Mouse (Mus musculus) embryonic facial prominence, embryonic 13.5 days (tissue): Measurements from ENCODE around the gene Dyrk1b. TPM values are rescaled to one million over a fixed set of nuclear protein-coding genes. Genes with fewer than 3 reads are reported as not detected.
A peak's percentile ranks its signal among the peaks of the same experiment; 100 is the strongest.

Experiments used
- ATAC-seq: fragments of 200-750 bp; cut with Nextera tagmentation; 2 replicates; pipeline ENCODE4 v1.8.0; 2017; ENCODE audit warnings: low read depth; ENCODE audit not compliant: insufficient number of reproducible peaks, insufficient read depth, low FRiP score, low TSS enrichment
- H3K27ac ChIP-seq: fragments of 300-500 bp; sonication (generic); 2 replicates; pipeline ENCODE4 v1.5.1; 2015; ENCODE audit warnings: moderate library complexity, mild to moderate bottlenecking, inconsistent platforms
- H3K27me3 ChIP-seq: fragments of 300-500 bp; sonication (generic); 2 replicates; pipeline ENCODE4 v1.6.1; 2015; ENCODE audit warnings: mild to moderate bottlenecking, inconsistent platforms
- H3K36me3 ChIP-seq: fragments of 300-500 bp; sonication (generic); 2 replicates; pipeline ENCODE4 v1.6.1; 2015; ENCODE audit warnings: mild to moderate bottlenecking, inconsistent platforms
- H3K4me1 ChIP-seq: fragments of 300-500 bp; sonication (generic); 2 replicates; pipeline ENCODE4 v1.6.1; 2015; ENCODE audit warnings: inconsistent platforms
- H3K4me2 ChIP-seq: fragments of 300-500 bp; sonication (generic); 2 replicates; pipeline ENCODE4 v1.6.1; 2015; ENCODE audit warnings: moderate library complexity, mild to moderate bottlenecking, inconsistent platforms
- H3K4me3 ChIP-seq: fragments of 300-500 bp; sonication (generic); 2 replicates; pipeline ENCODE4 v1.5.1; 2015; ENCODE audit warnings: mild to moderate bottlenecking, inconsistent platforms
- H3K9ac ChIP-seq: fragments of 300-500 bp; sonication (generic); 2 replicates; pipeline ENCODE4 v1.6.1; 2015; ENCODE audit warnings: mild to moderate bottlenecking, inconsistent platforms
- H3K9me3 ChIP-seq: fragments of 300-500 bp; sonication (generic); 2 replicates; pipeline ENCODE4 v1.6.1; 2016; ENCODE audit warnings: inconsistent platforms
- WGBS: fragments of 180-500 bp; shearing (Covaris S2); methylation state at CpG from one replicate; pipeline ENCODE4 v1.1.7; 2015; ENCODE audit warnings: mixed read lengths; 5-methylcytosine and 5-hydroxymethylcytosine counted together
- polyA plus RNA-seq: library from polyadenylated mRNA; unstranded; fragments of >200 nt; fragmentation: Nextera tagmentation; extraction: Ambion mirVana; gene quantifications from 2 replicates; pipeline ENCODE4 v1.2.1, GENCODE M21; 2015

Dyrk1b gene
- polyA plus RNA-seq, 1 experiment from 2014 or later = 14.9 TPM

GRCm38 (mm10) chr7:28169489-28170422 lies 9.5 kb upstream of the Dyrk1b start, which contains the start of gene Fbl:
Gene Fbl (plus strand): TSS chr7:28169710.
- WGBS = under 1% methylated on average over 80 of the region's 80 CpGs

GRCm38 (mm10) chr7:28175358-28175757 lies 3.9 kb upstream of the Dyrk1b start:
- H3K9ac ChIP-seq = 0 out of 2 replicates have a peak overlapping the region, but pooled peaks have one; percentile 2
- peaks cover 39% of the 10 kb centered on the region for H3K36me3 ChIP-seq
- WGBS = 82% methylated on average over 4 of the region's 4 CpGs
- H3K9me3 ChIP-seq = no peaks in the 10 kb centered on the region
- no peak for ATAC-seq
- no peak overlapping the region for H3K27ac ChIP-seq
- H3K4me2 ChIP-seq = no peak overlapping the region
- no peak overlapping the region for H3K4me3 ChIP-seq
- H3K4me1 ChIP-seq = peaks cover 20% of the 10 kb centered on the region
- H3K27me3 ChIP-seq = no peaks in the 10 kb centered on the region

More at GRCm38 (mm10) chr7:28169489-28170422, 9.5 kb upstream of the Dyrk1b start, which contains the start of gene Fbl:
- peaks cover 27% of the 10 kb centered on the region for H3K4me1 ChIP-seq
- peaks cover under 1% of the 10 kb centered on the region; the same call in 1 of the 2 replicates for H3K36me3 ChIP-seq
- peak within 1 kb of the TSS; percentile 70 for H3K4me3 ChIP-seq
- H3K27ac ChIP-seq = peak within 1 kb of the TSS; percentile 89
- no peaks in the 10 kb centered on the region for H3K9me3 ChIP-seq
- peak; percentile 88 for ATAC-seq
- H3K27me3 ChIP-seq = no peaks in the 10 kb centered on the region
- peak within 1 kb of the TSS; percentile 90 for H3K9ac ChIP-seq
- H3K4me2 ChIP-seq = peak within 1 kb of the TSS; percentile 79

GRCm38 (mm10) chr7:28179741-28180377 lies 590 bp downstream of the Dyrk1b start:
- Histone ChIP-seq H3K4me3 (peak overlapping the region; percentile 93), H3K9me3 (no peaks in the 10 kb centered on the region), H3K27me3 (no peaks in the 10 kb centered on the region), H3K36me3 (peaks cover 75% of the 10 kb centered on the region), H3K9ac (peak overlapping the region; percentile 86), H3K4me2 (peak overlapping the region; percentile 91), H3K27ac (peak overlapping the region; percentile 90), H3K4me1 (peaks cover 15% of the 10 kb centered on the region)
- WGBS = under 1% methylated on average over 52 of the region's 56 CpGs
- peak; percentile 93 for ATAC-seq

- H3K4me3 ChIP-seq = peak overlapping the region; percentile 93
- peak overlapping the region; percentile 91 for H3K4me2 ChIP-seq
- peaks cover 75% of the 10 kb centered on the region for H3K36me3 ChIP-seq
- ATAC-seq = no peak
- WGBS = 71% methylated on average over 5 of the region's 5 CpGs
- H3K9me3 ChIP-seq = no peaks in the 10 kb centered on the region
- no peaks in the 10 kb centered on the region for H3K27me3 ChIP-seq
- H3K9ac ChIP-seq = peak overlapping the region; percentile 86
- peaks cover 15% of the 10 kb centered on the region for H3K4me1 ChIP-seq
- H3K27ac ChIP-seq = no peak overlapping the region
Measured at GRCm38 (mm10) chr7:28180890-28181289, 1.6 kb downstream of the Dyrk1b start.

- Histone ChIP-seq H3K4me1 (peaks cover 15% of the 10 kb centered on the region), H3K9me3 (no peaks in the 10 kb centered on the region), H3K27me3 (no peaks in the 10 kb centered on the region), H3K4me3 (peak overlapping the region; percentile 93), H3K4me2 (peak overlapping the region; percentile 91; the same call in 1 of the 2 replicates), H3K27ac (no peak overlapping the region), H3K36me3 (peaks cover 75% of the 10 kb centered on the region), H3K9ac (peak overlapping the region; percentile 86; the same call in 1 of the 2 replicates)
- 97% methylated on average over 12 of the region's 12 CpGs for WGBS
- no peak for ATAC-seq
Measured at GRCm38 (mm10) chr7:28181376-28181775, 2.1 kb downstream of the Dyrk1b start.

- no peak overlapping the region for H3K9ac ChIP-seq
- peaks cover 15% of the 10 kb centered on the region for H3K4me1 ChIP-seq
- H3K27me3 ChIP-seq = no peaks in the 10 kb centered on the region
- no peak overlapping the region for H3K27ac ChIP-seq
- no peak overlapping the region for H3K4me3 ChIP-seq
- no peak overlapping the region for H3K4me2 ChIP-seq
- no peak for ATAC-seq
- H3K9me3 ChIP-seq = no peaks in the 10 kb centered on the region
- H3K36me3 ChIP-seq = peaks cover 75% of the 10 kb centered on the region
- 96% methylated on average over 22 of the region's 22 CpGs for WGBS
Measured at GRCm38 (mm10) chr7:28182320-28182719, 3.1 kb downstream of the Dyrk1b start.

- no peak for ATAC-seq
- no peak overlapping the region for H3K27ac ChIP-seq
- H3K4me3 ChIP-seq = no peak overlapping the region
- H3K4me1 ChIP-seq = peaks cover 6% of the 10 kb centered on the region
- H3K9me3 ChIP-seq = no peaks in the 10 kb centered on the region
- no peak overlapping the region for H3K9ac ChIP-seq
- H3K36me3 ChIP-seq = peaks cover 97% of the 10 kb centered on the region
- H3K4me2 ChIP-seq = no peak overlapping the region
- no peaks in the 10 kb centered on the region for H3K27me3 ChIP-seq
- 96% methylated on average over 14 of the region's 14 CpGs for WGBS
Measured at GRCm38 (mm10) chr7:28185884-28186283, 6.6 kb downstream of the Dyrk1b start.

GRCm38 (mm10) chr7:28186631-28187030 lies 7.4 kb downstream of the Dyrk1b start:
- WGBS = 88% methylated on average over 8 of the region's 8 CpGs

GRCm38 (mm10) chr7:28191489-28191888 lies 12.2 kb downstream of the Dyrk1b start:
- 97% methylated on average over 3 of the region's 3 CpGs for WGBS
- Histone ChIP-seq H3K36me3 (peaks cover 86% of the 10 kb centered on the region), H3K9ac (no peak overlapping the region)

More at GRCm38 (mm10) chr7:28186631-28187030, 7.4 kb downstream of the Dyrk1b start:
- H3K9me3 ChIP-seq = no peaks in the 10 kb centered on the region
- no peak for ATAC-seq
- no peak overlapping the region for H3K9ac ChIP-seq
- H3K27ac ChIP-seq = no peak overlapping the region
- H3K4me3 ChIP-seq = no peak overlapping the region
- H3K4me1 ChIP-seq = no peaks in the 10 kb centered on the region
- H3K36me3 ChIP-seq = peaks cover 99% of the 10 kb centered on the region
- no peaks in the 10 kb centered on the region for H3K27me3 ChIP-seq
- H3K4me2 ChIP-seq = no peak overlapping the region

GRCm38 (mm10) chr7:28191903-28192302 lies 12.6 kb downstream of the Dyrk1b start:
- Histone ChIP-seq H3K4me3 (no peak overlapping the region), H3K27ac (no peak overlapping the region), H3K36me3 (peaks cover 86% of the 10 kb centered on the region), H3K4me2 (no peak overlapping the region), H3K4me1 (no peaks in the 10 kb centered on the region), H3K27me3 (no peaks in the 10 kb centered on the region), H3K9ac (no peak overlapping the region), H3K9me3 (no peaks in the 10 kb centered on the region)
- ATAC-seq = no peak
- WGBS = 97% methylated on average over 1 of the region's 1 CpGs

More at GRCm38 (mm10) chr7:28191489-28191888, 12.2 kb downstream of the Dyrk1b start:
- Histone ChIP-seq H3K27me3 (no peaks in the 10 kb centered on the region), H3K4me2 (no peak overlapping the region), H3K27ac (no peak overlapping the region), H3K4me3 (no peak overlapping the region), H3K4me1 (no peaks in the 10 kb centered on the region), H3K9me3 (no peaks in the 10 kb centered on the region)
- ATAC-seq = no peak

- Histone ChIP-seq H3K4me2 (no peak overlapping the region), H3K4me3 (no peak overlapping the region), H3K27me3 (no peaks in the 10 kb centered on the region), H3K9me3 (no peaks in the 10 kb centered on the region), H3K4me1 (no peaks in the 10 kb centered on the region), H3K9ac (no peak overlapping the region), H3K36me3 (peaks cover 68% of the 10 kb centered on the region), H3K27ac (no peak overlapping the region)
- no peak for ATAC-seq
- WGBS = 82% methylated on average over 5 of the region's 5 CpGs
Measured at GRCm38 (mm10) chr7:28195414-28196098, 16.3 kb downstream of the Dyrk1b start.
